Mouse (Mus musculus) neural tube, embryonic 11.5 days (tissue): ENCODE data around the gene Spef1. TPM values are rescaled to one million over a fixed set of nuclear protein-coding genes. Genes with fewer than 3 reads are reported as not detected.

Experiments
- ATAC-seq: fragments of 200-750 bp; cut with Nextera tagmentation; 2 replicates; pipeline ENCODE4 v1.8.0; 2017; ENCODE audit warnings: moderate number of reproducible peaks, mild to moderate bottlenecking, moderate TSS enrichment, moderate library complexity; ENCODE audit not compliant: insufficient read depth, low FRiP score, low TSS enrichment
- DNase-seq: peaks from one replicate; pipeline ENCODE4 v3.0.0-alpha.2; 2015; ENCODE audit warnings: low spot score
- H3K27ac ChIP-seq: fragments of 300-500 bp; sonication (generic); 2 replicates; pipeline ENCODE4 v1.5.1; 2014; ENCODE audit warnings: low read depth, mild to moderate bottlenecking, low read length
- H3K27me3 ChIP-seq: fragments of 300-500 bp; sonication (generic); 2 replicates; pipeline ENCODE4 v1.6.1; 2014; ENCODE audit warnings: mild to moderate bottlenecking, low read length, mixed read lengths; ENCODE audit not compliant: control insufficient read depth, insufficient read depth
- H3K36me3 ChIP-seq: fragments of 300-500 bp; sonication (generic); 2 replicates; pipeline ENCODE4 v1.6.1; 2014; ENCODE audit warnings: mild to moderate bottlenecking, low read length, moderate library complexity, mixed read lengths; ENCODE audit not compliant: control insufficient read depth, insufficient read depth
- H3K4me1 ChIP-seq: fragments of 300-500 bp; sonication (generic); 2 replicates; pipeline ENCODE4 v1.6.1; 2014; ENCODE audit warnings: low read length, mixed read lengths; ENCODE audit not compliant: control insufficient read depth, insufficient read depth
- H3K4me2 ChIP-seq: fragments of 300-500 bp; sonication (generic); 2 replicates; pipeline ENCODE4 v1.6.1; 2014; ENCODE audit warnings: low read depth, mild to moderate bottlenecking, moderate library complexity
- H3K4me3 ChIP-seq: fragments of 300-500 bp; sonication (generic); 2 replicates; pipeline ENCODE4 v1.5.1; 2014; ENCODE audit warnings: low read depth, low read length
- H3K9ac ChIP-seq: fragments of 300-500 bp; sonication (generic); 2 replicates; pipeline ENCODE4 v1.6.1; 2014; ENCODE audit warnings: mild to moderate bottlenecking, low read length
- H3K9me3 ChIP-seq: fragments of 300-500 bp; sonication (generic); 2 replicates; pipeline ENCODE4 v1.6.1; 2016; ENCODE audit warnings: low read length; ENCODE audit not compliant: control insufficient read depth
- WGBS: fragments of 180-500 bp; shearing (Covaris S2); extraction: QIAGEN DNeasy Blood & Tissue Kit; methylation state at CpG from one replicate; pipeline ENCODE4 v1.1.7; 2014; 5-methylcytosine and 5-hydroxymethylcytosine counted together
- polyA plus RNA-seq: library from polyadenylated mRNA; unstranded; fragments of >200 nt; fragmentation: Nextera tagmentation; extraction: Ambion mirVana; gene quantifications from 2 replicates; pipeline ENCODE4 v1.2.1, GENCODE M21; 2014

The Spef1 gene
- polyA plus RNA-seq, 1 experiment from 2014 or later: 6.0 TPM

DNA sequence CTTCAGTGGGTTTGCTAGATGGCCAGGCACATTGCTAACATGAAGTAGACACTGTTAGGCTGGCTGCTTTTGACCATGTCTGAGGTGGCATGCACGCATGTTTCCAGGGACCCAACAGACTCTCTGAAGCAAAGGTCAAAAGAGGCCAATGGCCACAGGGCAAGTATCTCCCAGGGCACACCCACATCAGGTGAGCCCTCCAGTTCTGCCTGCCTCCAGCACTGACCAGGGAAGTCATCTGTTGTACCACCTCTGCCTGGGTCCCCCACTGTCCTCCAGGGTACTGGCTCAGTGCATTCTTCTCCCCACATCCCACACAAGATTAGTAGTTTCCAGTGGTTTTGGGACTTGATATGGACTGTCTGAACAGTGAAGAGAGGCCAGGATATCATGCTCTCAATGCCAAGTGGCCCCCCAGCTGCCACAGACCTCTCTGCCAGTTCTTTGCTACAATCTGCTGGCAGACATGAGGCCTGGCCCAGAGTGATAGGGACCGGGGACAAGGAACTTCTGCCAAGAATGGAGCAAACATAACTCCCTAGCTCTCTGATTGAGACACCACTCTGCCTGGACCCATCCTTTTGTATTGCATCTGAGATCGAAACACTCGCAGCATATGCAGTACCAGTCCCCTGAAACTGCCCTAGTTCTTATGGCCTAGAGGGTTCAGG, 22.2 kb upstream of the Spef1 start:
- DNase-seq (no peak), ATAC-seq (no peak; the same call in 1 of the 2 replicates)
- no peaks in the 10 kb centered on the region; the same call in 1 of the 2 replicates for H3K36me3 ChIP-seq
- peak overlapping the region; percentile 73; the same call in 1 of the 2 replicates for H3K9ac ChIP-seq
- H3K27me3 ChIP-seq: no peaks in the 10 kb centered on the region
- H3K4me2 ChIP-seq: peak overlapping the region; percentile 67; the same call in 1 of the 2 replicates
- peaks cover 5% of the 10 kb centered on the region; the same call in 1 of the 2 replicates for H3K4me1 ChIP-seq
- H3K27ac ChIP-seq: no peak overlapping the region; the same call in 1 of the 2 replicates
- 76% methylated on average over 4 of the region's 4 CpGs for WGBS
- H3K9me3 ChIP-seq: no peaks in the 10 kb centered on the region
- H3K4me3 ChIP-seq: peak overlapping the region; percentile 57

DNA sequence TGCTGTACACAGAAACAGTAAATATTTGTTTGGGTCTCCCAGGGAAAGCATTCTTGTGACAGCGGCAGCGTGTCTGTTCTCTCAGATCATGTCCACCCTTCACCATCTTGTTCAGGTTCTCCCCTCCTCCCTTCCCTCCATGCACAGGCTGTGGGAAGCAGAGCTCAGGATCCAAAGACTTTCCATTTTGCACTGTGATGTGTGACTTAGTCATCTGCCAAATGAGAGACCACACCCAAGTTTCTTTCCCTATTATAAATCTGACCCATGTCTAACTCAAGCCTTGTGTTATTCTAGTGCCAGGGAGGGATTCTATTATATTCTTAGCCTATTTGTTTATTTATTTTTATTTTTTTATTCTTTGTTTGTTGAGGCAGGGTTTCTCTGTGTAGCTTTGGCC, 21.3 kb upstream of the Spef1 start:
- H3K4me3 ChIP-seq: no peak overlapping the region
- H3K27ac ChIP-seq: no peak overlapping the region
- 100% methylated on average over 2 of the region's 2 CpGs for WGBS
- no peaks in the 10 kb centered on the region for H3K36me3 ChIP-seq
- no peaks in the 10 kb centered on the region for H3K27me3 ChIP-seq
- ATAC-seq: no peak
- peaks cover 5% of the 10 kb centered on the region; the same call in 1 of the 2 replicates for H3K4me1 ChIP-seq
- no peaks in the 10 kb centered on the region for H3K9me3 ChIP-seq
- no peak for DNase-seq
- H3K4me2 ChIP-seq: no peak overlapping the region
- H3K9ac ChIP-seq: no peak overlapping the region

DNA sequence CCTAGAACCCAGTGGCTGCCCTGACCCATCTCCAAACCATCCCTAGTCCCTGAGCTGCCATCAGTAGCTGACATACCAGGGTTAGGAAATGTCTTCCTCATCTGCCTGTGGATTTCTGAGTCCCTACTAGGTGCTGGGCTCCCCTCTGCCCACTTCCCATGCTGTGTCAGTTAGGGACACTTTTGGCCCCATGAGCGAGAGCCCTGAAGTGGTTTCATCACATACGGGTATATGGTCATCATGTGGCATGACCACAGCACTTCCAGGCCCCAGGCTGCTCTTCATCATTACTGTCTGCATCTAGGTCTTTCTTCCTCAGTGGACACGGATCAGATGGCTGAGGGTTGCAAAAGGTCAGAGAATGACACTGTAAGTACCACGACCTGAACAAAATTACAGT, 19.7 kb upstream of the Spef1 start, which contains the start of gene Ap5s1:
Gene Ap5s1, plus strand, starts transcription at position 301 of the 400 bp plus-strand sequence.
- DNase-seq (no peak), ATAC-seq (no peak)
- H3K27ac ChIP-seq: no peak within 1 kb of the TSS
- WGBS: 85% methylated on average over 4 of the region's 4 CpGs
- no peak within 1 kb of the TSS for H3K4me3 ChIP-seq
- H3K4me2 ChIP-seq: no peak within 1 kb of the TSS
- H3K4me1 ChIP-seq: peaks cover 5% of the 10 kb centered on the region; the same call in 1 of the 2 replicates
- no peaks in the 10 kb centered on the region for H3K9me3 ChIP-seq
- H3K9ac ChIP-seq: no peak within 1 kb of the TSS
- no peaks in the 10 kb centered on the region for H3K36me3 ChIP-seq
- no peaks in the 10 kb centered on the region for H3K27me3 ChIP-seq

DNA sequence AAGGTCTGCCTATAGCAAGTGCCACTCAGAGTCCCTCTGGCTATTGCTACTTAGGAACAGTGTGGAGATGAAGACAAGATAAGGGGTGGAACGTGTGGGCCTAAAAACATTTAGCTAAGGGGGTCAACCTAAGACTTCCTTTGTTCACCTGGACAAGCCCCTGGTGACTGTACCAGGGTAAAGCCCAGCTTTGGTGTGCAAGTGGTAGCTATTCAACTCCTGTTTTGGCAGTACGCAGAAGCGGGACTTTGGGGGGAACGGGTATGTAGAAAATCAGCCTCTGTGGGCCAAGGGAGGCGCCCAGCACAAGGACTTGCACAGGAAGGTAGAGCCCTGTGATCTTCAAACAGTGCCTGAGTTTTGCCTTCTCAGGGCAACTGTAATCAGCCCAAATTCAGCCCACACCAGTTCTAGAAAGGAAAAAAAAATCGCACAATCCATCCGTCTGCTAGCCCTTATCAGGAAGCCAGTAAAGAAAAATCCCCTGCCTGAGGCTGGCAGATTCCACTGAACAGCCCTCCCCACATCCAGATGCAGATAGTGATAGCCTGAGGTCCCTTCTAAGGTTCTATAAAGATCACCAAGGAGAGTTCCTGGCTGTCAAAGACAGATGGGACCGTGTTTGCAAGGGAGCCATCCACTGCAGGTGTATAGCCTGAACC, 18.6 kb upstream of the Spef1 start:
- WGBS: 86% methylated on average over 8 of the region's 8 CpGs
- Histone ChIP-seq H3K4me3 (no peak overlapping the region), H3K9ac (no peak overlapping the region), H3K4me1 (peaks cover 1% of the 10 kb centered on the region; the same call in 1 of the 2 replicates), H3K27me3 (no peaks in the 10 kb centered on the region), H3K4me2 (no peak overlapping the region), H3K27ac (no peak overlapping the region), H3K36me3 (no peaks in the 10 kb centered on the region), H3K9me3 (no peaks in the 10 kb centered on the region)
- no peak for ATAC-seq
- DNase-seq: no peak

DNA sequence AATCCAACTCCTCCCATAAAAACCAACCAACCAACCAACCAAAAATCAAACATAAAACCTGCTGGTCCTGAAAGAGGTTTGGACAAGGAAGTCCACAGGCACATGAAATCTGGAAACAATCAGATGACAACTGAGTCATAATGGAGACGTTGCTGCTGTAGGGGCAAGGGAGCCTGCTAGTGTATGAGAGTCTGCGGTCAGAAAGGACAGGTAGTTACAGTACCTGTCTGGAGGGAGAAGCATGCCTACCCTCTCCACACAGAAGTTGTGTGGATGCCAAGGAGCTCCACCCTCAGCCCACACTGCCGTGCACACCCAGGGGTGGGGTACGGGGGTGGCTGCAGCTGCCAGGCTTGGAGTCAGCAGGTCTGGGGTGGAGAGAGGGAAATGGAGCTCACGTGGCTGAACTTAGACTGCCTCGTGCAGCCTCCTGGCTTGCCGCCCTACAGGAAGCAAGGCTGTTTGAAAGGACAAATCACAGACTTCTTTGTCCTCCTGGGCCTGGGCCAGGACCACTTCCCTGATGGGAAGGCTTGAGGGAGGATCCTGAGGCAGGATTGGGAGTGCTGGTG, 17.4 kb upstream of the Spef1 start:
- Histone ChIP-seq H3K36me3 (no peaks in the 10 kb centered on the region), H3K9me3 (no peaks in the 10 kb centered on the region), H3K4me1 (no peaks in the 10 kb centered on the region), H3K4me2 (no peak overlapping the region), H3K9ac (no peak overlapping the region), H3K27me3 (no peaks in the 10 kb centered on the region), H3K27ac (no peak overlapping the region), H3K4me3 (no peak overlapping the region)
- DNase-seq: no peak
- ATAC-seq: no peak
- 63% methylated on average over 7 of the region's 7 CpGs for WGBS

DNA sequence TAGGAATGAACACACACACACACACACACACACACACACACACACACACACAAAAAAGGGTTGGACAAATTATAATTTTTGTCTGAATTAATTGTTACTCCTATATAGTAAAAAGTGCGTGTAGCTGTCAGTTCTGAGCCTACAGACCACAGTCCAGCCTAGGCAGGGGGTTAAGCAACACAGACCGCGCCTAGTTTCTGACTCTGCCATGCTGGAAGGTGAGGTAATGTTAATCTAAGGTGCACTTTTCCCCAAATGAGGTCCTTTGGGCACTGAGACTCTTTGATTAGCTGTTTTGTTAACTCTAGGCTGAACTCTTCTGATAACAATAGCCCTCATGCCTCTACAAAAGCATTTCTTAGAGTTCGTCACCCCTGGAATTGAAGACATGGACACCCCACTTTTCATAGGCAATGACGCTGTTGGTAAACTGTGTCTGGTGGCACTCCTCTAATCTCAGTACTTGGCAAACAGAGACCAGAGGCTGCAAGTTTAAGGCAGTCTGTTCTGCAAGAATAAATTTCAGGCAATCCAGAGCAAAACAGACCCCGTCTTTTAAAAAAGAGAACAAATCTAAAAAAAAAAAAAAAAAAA, 16.8 kb upstream of the Spef1 start:
- 90% methylated on average over 6 of the region's 6 CpGs for WGBS
- ATAC-seq: no peak
- no peaks in the 10 kb centered on the region for H3K27me3 ChIP-seq

DNA sequence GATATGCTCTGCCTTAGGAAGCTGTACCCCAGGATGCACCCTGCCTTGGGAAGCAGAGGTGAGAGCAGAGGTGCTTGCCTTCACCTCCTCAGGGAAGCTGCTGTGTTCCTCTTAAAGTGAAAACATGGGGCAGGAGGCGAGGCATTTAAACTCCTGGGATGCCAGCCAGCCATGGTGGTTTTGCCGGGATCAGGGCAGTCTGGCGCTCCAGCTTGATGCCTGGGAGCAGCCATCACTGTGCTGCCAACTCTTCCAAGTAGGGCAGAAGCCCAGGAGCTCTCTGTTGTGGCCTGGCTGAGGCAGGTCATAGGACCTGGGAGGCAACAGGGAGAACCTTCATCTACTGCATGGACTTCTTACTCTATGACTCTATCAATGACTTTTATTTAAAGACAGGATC, 14.2 kb upstream of the Spef1 start:
- no peaks in the 10 kb centered on the region; the same call in 1 of the 2 replicates for H3K36me3 ChIP-seq

More for the DNA sequence above, 16.8 kb upstream of the Spef1 start:
- Histone ChIP-seq H3K4me3 (no peak overlapping the region), H3K9ac (no peak overlapping the region), H3K27ac (no peak overlapping the region), H3K4me1 (no peaks in the 10 kb centered on the region), H3K4me2 (no peak overlapping the region), H3K9me3 (no peaks in the 10 kb centered on the region), H3K36me3 (no peaks in the 10 kb centered on the region)
- DNase-seq: no peak

DNA sequence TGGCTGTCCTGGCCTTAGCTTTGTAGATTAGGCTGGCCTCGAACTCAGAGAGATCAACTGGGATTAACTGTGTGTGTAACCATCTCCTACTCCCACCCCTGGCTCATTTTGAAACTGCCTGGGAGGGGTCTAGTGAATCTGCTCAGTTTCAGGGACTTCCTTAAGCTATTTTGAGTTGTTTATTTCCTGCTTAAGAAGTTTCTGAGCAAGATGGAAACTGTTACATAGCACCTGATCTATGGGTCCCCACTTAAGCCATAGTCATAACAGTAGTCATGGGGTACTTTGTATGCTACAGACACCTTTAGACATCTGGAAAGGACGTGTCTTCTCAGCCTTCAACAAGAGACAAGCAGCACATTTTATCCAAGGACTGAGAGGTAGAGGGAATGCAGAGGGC, 13.6 kb upstream of the Spef1 start:
- no peak overlapping the region for H3K9ac ChIP-seq
- 77% methylated on average over 2 of the region's 2 CpGs for WGBS
- H3K4me3 ChIP-seq: no peak overlapping the region
- ATAC-seq (no peak), DNase-seq (no peak)
- H3K4me1 ChIP-seq: no peaks in the 10 kb centered on the region
- H3K9me3 ChIP-seq: no peaks in the 10 kb centered on the region
- H3K27ac ChIP-seq: no peak overlapping the region
- H3K36me3 ChIP-seq: no peaks in the 10 kb centered on the region; the same call in 1 of the 2 replicates
- H3K4me2 ChIP-seq: no peak overlapping the region
- H3K27me3 ChIP-seq: no peaks in the 10 kb centered on the region

More for the DNA sequence above, 14.2 kb upstream of the Spef1 start:
- Histone ChIP-seq H3K27ac (no peak overlapping the region), H3K4me3 (no peak overlapping the region), H3K27me3 (no peaks in the 10 kb centered on the region), H3K4me2 (no peak overlapping the region), H3K9ac (no peak overlapping the region), H3K4me1 (no peaks in the 10 kb centered on the region), H3K9me3 (no peaks in the 10 kb centered on the region)
- ATAC-seq (no peak), DNase-seq (no peak)
- 98% methylated on average over 3 of the region's 3 CpGs for WGBS
